ENCODE assay signal across 8 mouse cellular contexts in genomic region chr17:74528648-74529532, GRCm38 (mm10). TPM values are rescaled to one million over a fixed set of nuclear protein-coding genes. Genes with fewer than 3 reads are reported as not detected.
DNase-seq lines count a peak whose midpoint lies in the region; ATAC-seq and TF ChIP-seq lines count a peak whose summit lies in the region.

No protein-coding gene starts in this region.

- H3K36me3 ChIP-seq in forebrain, embryonic 14.5 days (ENCODE audit: control insufficient read depth, insufficient read depth, low read length), result no peaks in the 10 kb centered on the region
- no peaks in the 10 kb centered on the region for H3K36me3 ChIP-seq in hindbrain, postnatal 0 days (ENCODE audit: insufficient read depth, low read length)
- H3K36me3 ChIP-seq in stomach, embryonic 14.5 days (ENCODE audit: control insufficient read depth, insufficient read depth, low read length), result no peaks in the 10 kb centered on the region

- H3K27me3 ChIP-seq in forebrain, embryonic 14.5 days (replicated peaks; ENCODE audit: control insufficient read depth, insufficient read depth, low read length), result no peaks in the 10 kb centered on the region
- no peaks in the 10 kb centered on the region for H3K27me3 ChIP-seq in hindbrain, postnatal 0 days (ENCODE audit: insufficient read depth, low read length)
- no peaks in the 10 kb centered on the region for H3K27me3 ChIP-seq in stomach, embryonic 14.5 days (ENCODE audit: control insufficient read depth, insufficient read depth, low read length)

- H3K27ac ChIP-seq in forebrain, embryonic 14.5 days (ENCODE audit: low read depth, low read length), result peak overlapping the region; percentile 97
- H3K27ac ChIP-seq in hindbrain, postnatal 0 days, result peak overlapping the region; percentile 98
- H3K27ac ChIP-seq in stomach, embryonic 14.5 days (ENCODE audit: low read length), result peak overlapping the region; percentile 99

- no peaks in the 10 kb centered on the region for H3K9me3 ChIP-seq in forebrain, embryonic 14.5 days (replicated peaks; ENCODE audit: control insufficient read depth, low read length)
- no peaks in the 10 kb centered on the region for H3K9me3 ChIP-seq in hindbrain, postnatal 0 days (ENCODE audit: low read length)
- H3K9me3 ChIP-seq in stomach, embryonic 14.5 days (ENCODE audit: control insufficient read depth, low read depth, low read length), result no peaks in the 10 kb centered on the region

- peak overlapping the region; percentile 94 for H3K9ac ChIP-seq in forebrain, embryonic 14.5 days (ENCODE audit: low read length)
- peak overlapping the region; percentile 97 for H3K9ac ChIP-seq in hindbrain, postnatal 0 days (replicated peaks; ENCODE audit: low read length)
- H3K9ac ChIP-seq in stomach, embryonic 14.5 days (replicated peaks; ENCODE audit: low read depth, low read length), result peak overlapping the region; percentile 92

- H3K4me2 ChIP-seq in forebrain, embryonic 14.5 days (ENCODE audit: low read length), result peak overlapping the region; percentile 69
- H3K4me2 ChIP-seq in hindbrain, postnatal 0 days (ENCODE audit: low read depth, low read length), result peak overlapping the region; percentile 81
- H3K4me2 ChIP-seq in stomach, embryonic 14.5 days (replicated peaks; ENCODE audit: low read depth, low read length), result peak overlapping the region; percentile 68

- TF ChIP-seq CTCF in hindbrain, postnatal 0 days (IDR thresholded peaks at IDR 0.05; ENCODE audit: low read depth), result no peak

- peaks cover 12% of the 10 kb centered on the region for H3K4me1 ChIP-seq in forebrain, embryonic 14.5 days (ENCODE audit: control insufficient read depth, insufficient read depth, low read length)
- peaks cover 3% of the 10 kb centered on the region; the same call in 1 of the 2 replicates for H3K4me1 ChIP-seq in hindbrain, postnatal 0 days (ENCODE audit: insufficient read depth, low read length)
- H3K4me1 ChIP-seq in stomach, embryonic 14.5 days (ENCODE audit: control insufficient read depth, insufficient read depth, low read length), result peaks cover 10% of the 10 kb centered on the region

- H3K4me3 ChIP-seq in forebrain, embryonic 14.5 days (ENCODE audit: low read depth, low read length), result peak overlapping the region; percentile 94
- peak overlapping the region; percentile 100 for H3K4me3 ChIP-seq in hindbrain, postnatal 0 days (ENCODE audit: low read length)
- H3K4me3 ChIP-seq in stomach, embryonic 14.5 days (ENCODE audit: low read depth, low read length), result peak overlapping the region; percentile 92

- ATAC-seq in forebrain, embryonic 14.5 days, result peak; percentile 60; the same call in 1 of the 2 replicates
- ATAC-seq in hindbrain, postnatal 0 days, result peak; percentile 55
- ATAC-seq in stomach, embryonic 14.5 days (ENCODE audit: insufficient number of reproducible peaks, insufficient read depth, low FRiP score, low read depth), result peak; percentile 42

- DNase-seq in adrenal gland, postnatal 36 days, result peak; percentile 66 to 79
- DNase-seq in adrenal gland, adult (ENCODE audit: inconsistent age in 2 of 2, low spot score in 1 of 2), result no peak
- peak; percentile 66 for DNase-seq in spleen, adult 12 weeks (ENCODE audit: low spot score)
- DNase-seq in spleen, adult 18-20 months, result no peak
- DNase-seq in forebrain, embryonic 14.5 days (ENCODE audit: low spot score), result peak; percentile 5
- DNase-seq in hindbrain, postnatal 0 days (ENCODE audit: low spot score), result peak; percentile 22
- peak; percentile 59 for DNase-seq in lung, postnatal 14 days

- WGBS in forebrain, embryonic 14.5 days, result under 1% methylated on average over 65 of the region's 72 CpGs
- under 1% methylated on average over 67 of the region's 72 CpGs for WGBS in hindbrain, postnatal 0 days
- under 1% methylated on average over 68 of the region's 72 CpGs for WGBS in stomach, embryonic 14.5 days

RNA-seq across cellular contexts. Expression of gene Birc6, which starts 0.8 kb away (rescaled TPM):
- 100 to 1,000 TPM; 131 to 136 TPM for total RNA-seq in adrenal gland, postnatal 36 days (2021)
- 63.7 and 83.4 TPM in 2 replicates for polyA plus RNA-seq in forebrain, embryonic 14.5 days (2014; fragmentation: Nextera tagmentation; extraction: Ambion mirVana)
- 137 and 152 TPM in 2 replicates for total RNA-seq in hindbrain, postnatal 0 days (2014; rRNA removed)
- polyA plus RNA-seq in hindbrain, postnatal 0 days (2015; fragmentation: Nextera tagmentation; extraction: Ambion mirVana), result 96.6 and 107 TPM in 2 replicates
- polyA plus RNA-seq in stomach, embryonic 14.5 days (2014; fragmentation: Nextera tagmentation; extraction: Ambion mirVana), result 127 and 130 TPM in 2 replicates

RNA-seq across cellular contexts. Expression of gene Yipf4, which starts 39.6 kb away (rescaled TPM):
- 100 to 1,000 TPM; 130 to 132 TPM for total RNA-seq in adrenal gland, postnatal 36 days (2021)
- 65.7 and 67.4 TPM in 2 replicates for polyA plus RNA-seq in forebrain, embryonic 14.5 days (2014; fragmentation: Nextera tagmentation; extraction: Ambion mirVana)
- 32.1 and 43.3 TPM in 2 replicates for total RNA-seq in hindbrain, postnatal 0 days (2014; rRNA removed)
- 53.5 and 55.2 TPM in 2 replicates for polyA plus RNA-seq in hindbrain, postnatal 0 days (2015; fragmentation: Nextera tagmentation; extraction: Ambion mirVana)
- 69.0 and 71.4 TPM in 2 replicates for polyA plus RNA-seq in stomach, embryonic 14.5 days (2014; fragmentation: Nextera tagmentation; extraction: Ambion mirVana)

Comparison
In these comparisons a context has a peak if more than half of its experiments do, and no peak if none do; other contexts are left out.
1. DNase-seq: peak in adrenal gland, postnatal 36 days (2 of 2), spleen, adult 12 weeks (single experiment), forebrain, embryonic 14.5 days (single experiment), hindbrain, postnatal 0 days (single experiment) and lung, postnatal 14 days (single experiment); none in adrenal gland, adult (0 of 2) and spleen, adult 18-20 months (0 of 2).
2. Peak in every context shown above with its lines, with median percentiles within 50 percentile points of each other: ATAC-seq, H3K27ac ChIP-seq, H3K4me2 ChIP-seq, H3K4me3 ChIP-seq and H3K9ac ChIP-seq.